ENCODE assay signal across 16 mouse cellular contexts in the genomic region with DNA sequence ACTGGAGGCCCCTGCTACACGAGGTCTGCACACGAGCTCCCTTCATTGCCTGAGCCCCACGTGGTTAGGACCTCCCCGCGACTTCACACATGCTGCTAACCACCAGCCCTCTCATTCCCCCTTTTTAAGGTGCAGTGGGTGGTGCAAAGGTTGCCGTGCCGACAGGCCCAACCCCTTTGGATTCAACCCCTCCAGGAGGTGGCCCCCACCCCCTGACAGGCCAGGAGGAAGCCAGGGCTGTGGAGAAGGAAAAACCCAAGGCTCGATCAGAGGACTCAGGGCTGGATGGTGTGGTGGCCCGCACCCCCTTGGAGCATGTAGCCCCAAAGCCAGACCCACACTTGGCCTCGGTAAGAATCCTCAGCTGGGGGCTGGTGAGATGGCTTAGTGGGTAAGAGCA.
"Had no signal": no experiment of that assay in that cellular context is flagged by ENCODE, and none has a peak within 500 bp of the region (broad histone marks: within the 10 kb centered on the region; RNA-seq: fewer than 3 reads in every experiment).

No protein-coding gene starts in this region.

- H3K9me3 ChIP-seq: midbrain, embryonic 10.5 days; midbrain, embryonic 13.5 days; midbrain, embryonic 15.5 days had no signal

- ATAC-seq: midbrain, embryonic 13.5 days; midbrain, embryonic 15.5 days had no signal

- H3K27me3 ChIP-seq: midbrain, embryonic 13.5 days; midbrain, embryonic 15.5 days had no signal

- H3K9ac ChIP-seq: liver, embryonic 14.5 days; lung, embryonic 14.5 days; midbrain, embryonic 13.5 days; midbrain, embryonic 15.5 days had no signal

- H3K27ac ChIP-seq: liver, embryonic 14.5 days; midbrain, embryonic 10.5 days; midbrain, embryonic 13.5 days; midbrain, embryonic 15.5 days had no signal

- DNase-seq: lung, adult 18-20 months; lung, embryonic 14.5 days; lung, postnatal 10 days; retina, postnatal 1 day; right cerebral cortex, adult 18-20 months; right cerebral cortex, postnatal 25 days; right cerebral cortex, postnatal 4 days; spleen, adult 18-20 months; thymus, adult 18-20 months; thymus, postnatal 25 days; thymus, postnatal 4 days had no signal

- H3K4me3 ChIP-seq: midbrain, embryonic 10.5 days; midbrain, embryonic 13.5 days; midbrain, embryonic 15.5 days; myocyte had no signal

- H3K4me2 ChIP-seq: lung, embryonic 14.5 days; midbrain, embryonic 13.5 days; midbrain, embryonic 15.5 days had no signal
